Mouse (Mus musculus) small intestine, adult 2 months (tissue): ENCODE measurements around the gene Shisal2b. TPM values are rescaled to one million over a fixed set of nuclear protein-coding genes. Genes with fewer than 3 reads are reported as not detected.

Experiments
- H3K27ac ChIP-seq: fragments of 200-500 bp; 2 replicates; pipeline ENCODE4 v1.5.1; 2012; ENCODE audit warnings: low read depth, low read length, control low read depth, inconsistent platforms; ENCODE audit not compliant: insufficient read depth
- H3K27me3 ChIP-seq: fragments of 200-500 bp; 2 replicates; pipeline ENCODE4 v1.6.1; 2012; ENCODE audit warnings: mild to moderate bottlenecking, moderate library complexity, low read length, inconsistent platforms; ENCODE audit not compliant: control insufficient read depth, insufficient read depth
- H3K36me3 ChIP-seq: fragments of 200-500 bp; 2 replicates; pipeline ENCODE4 v1.6.1; 2012; ENCODE audit warnings: mild to moderate bottlenecking, low read length, control low read depth, inconsistent platforms; ENCODE audit not compliant: control insufficient read depth, insufficient read depth
- H3K4me1 ChIP-seq: fragments of 200-500 bp; 2 replicates; pipeline ENCODE4 v1.6.1; 2012; ENCODE audit warnings: low read length, inconsistent platforms, mixed read lengths; ENCODE audit not compliant: control insufficient read depth, insufficient read depth, insufficient read length
- H3K4me3 ChIP-seq: fragments of 200-500 bp; 2 replicates; pipeline ENCODE4 v1.5.1; 2012; ENCODE audit warnings: low read depth, mild to moderate bottlenecking, control low read depth, inconsistent platforms, low read length, moderate library complexity
- CTCF ChIP-seq: fragments of 200-500 bp; IDR thresholded peaks from 2 replicates; pipeline ENCODE4 v1.5.1; 2012; ENCODE audit warnings: low read depth, mild to moderate bottlenecking, control low read depth, inconsistent platforms, low read length, moderate library complexity, mixed read lengths; ENCODE audit not compliant: insufficient replicate concordance, insufficient read length; ENCODE audit errors: extremely low read depth
- POLR2A ChIP-seq: fragments of 200-500 bp; IDR thresholded peaks from 2 replicates; pipeline ENCODE4 v1.6.1; 2012; ENCODE audit warnings: low read depth, mild to moderate bottlenecking, control low read depth, inconsistent platforms, low read length, moderate library complexity
- WGBS: fragments of 180-500 bp; shearing (Covaris S2); methylation state at CpG from one replicate; pipeline ENCODE4 v1.1.7; 2018; 5-methylcytosine and 5-hydroxymethylcytosine counted together
- polyA plus RNA-seq: library from polyadenylated mRNA; depleted of rRNA; stranded (reverse); fragments of >200 nt; gene quantifications from 2 replicates; pipeline ENCODE4 v1.2.3, GENCODE M21; 2012

Gene Shisal2b
- polyA plus RNA-seq, 1 experiment, result 0.28 TPM

GRCm38 (mm10) chr13:104837628-104838027 is 26.1 kb downstream of the Shisal2b start:
- H3K4me3 ChIP-seq, result no peak overlapping the region
- H3K27ac ChIP-seq, result no peak overlapping the region
- peaks cover 37% of the 10 kb centered on the region for H3K36me3 ChIP-seq
- H3K27me3 ChIP-seq, result no peaks in the 10 kb centered on the region
- 77% methylated on average over 7 of the region's 7 CpGs for WGBS
- TF ChIP-seq POLR2A, result no peak
- TF ChIP-seq CTCF, result no peak
- H3K4me1 ChIP-seq, result no peaks in the 10 kb centered on the region

- no peak overlapping the region for H3K27ac ChIP-seq
- H3K27me3 ChIP-seq, result no peaks in the 10 kb centered on the region
- TF ChIP-seq POLR2A (no peak), CTCF (no peak)
- 94% methylated on average over 13 of the region's 13 CpGs for WGBS
- H3K36me3 ChIP-seq, result peaks cover 50% of the 10 kb centered on the region
- H3K4me3 ChIP-seq, result no peak overlapping the region
- H3K4me1 ChIP-seq, result no peaks in the 10 kb centered on the region
Observed at GRCm38 (mm10) chr13:104832811-104833210, 30.9 kb downstream of the Shisal2b start.

DNA sequence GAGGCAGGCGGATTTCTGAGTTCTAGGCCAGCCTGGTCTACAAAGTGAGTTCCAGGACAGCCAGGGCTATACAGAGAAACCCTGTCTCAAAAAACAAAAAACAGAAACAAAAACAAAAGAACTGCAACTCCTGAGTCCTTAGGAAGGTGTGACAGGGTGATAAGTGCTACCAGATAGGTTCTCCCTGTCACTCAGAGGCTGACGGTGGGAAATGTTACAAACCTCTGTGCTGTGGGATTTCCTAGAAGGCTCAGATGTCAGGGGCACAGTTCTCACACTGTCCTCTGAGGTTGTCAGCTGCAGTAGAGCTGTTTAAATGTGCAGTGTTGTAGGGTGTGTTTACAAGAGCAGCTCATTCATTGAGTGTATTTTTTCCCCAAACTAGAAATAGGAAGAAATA is 38.2 kb downstream of the Shisal2b start:
- peaks cover 23% of the 10 kb centered on the region for H3K36me3 ChIP-seq
- no peaks in the 10 kb centered on the region; the same call in 1 of the 2 replicates for H3K4me1 ChIP-seq
- no peak overlapping the region for H3K27ac ChIP-seq
- 85% methylated on average over 2 of the region's 2 CpGs for WGBS
- H3K4me3 ChIP-seq, result no peak overlapping the region
- no peaks in the 10 kb centered on the region for H3K27me3 ChIP-seq
- no peak for TF ChIP-seq POLR2A
- TF ChIP-seq CTCF, result no peak

- Histone ChIP-seq H3K4me1 (no peaks in the 10 kb centered on the region; the same call in 1 of the 2 replicates), H3K27ac (no peak overlapping the region), H3K36me3 (peaks cover 5% of the 10 kb centered on the region), H3K27me3 (no peaks in the 10 kb centered on the region), H3K4me3 (no peak overlapping the region)
- WGBS, result 60% methylated on average over 8 of the region's 8 CpGs
- TF ChIP-seq POLR2A (no peak), CTCF (no peak)
Observed at GRCm38 (mm10) chr13:104822411-104822838, 41.3 kb downstream of the Shisal2b start.

- Histone ChIP-seq H3K27me3 (no peaks in the 10 kb centered on the region), H3K4me3 (no peak overlapping the region), H3K36me3 (peaks cover under 1% of the 10 kb centered on the region; the same call in 1 of the 2 replicates), H3K27ac (no peak overlapping the region), H3K4me1 (no peaks in the 10 kb centered on the region; the same call in 1 of the 2 replicates)
- WGBS, result 95% methylated on average over 1 of the region's 1 CpGs
- TF ChIP-seq POLR2A (no peak), CTCF (no peak)
Observed at GRCm38 (mm10) chr13:104821908-104822307, 41.8 kb downstream of the Shisal2b start.

DNA sequence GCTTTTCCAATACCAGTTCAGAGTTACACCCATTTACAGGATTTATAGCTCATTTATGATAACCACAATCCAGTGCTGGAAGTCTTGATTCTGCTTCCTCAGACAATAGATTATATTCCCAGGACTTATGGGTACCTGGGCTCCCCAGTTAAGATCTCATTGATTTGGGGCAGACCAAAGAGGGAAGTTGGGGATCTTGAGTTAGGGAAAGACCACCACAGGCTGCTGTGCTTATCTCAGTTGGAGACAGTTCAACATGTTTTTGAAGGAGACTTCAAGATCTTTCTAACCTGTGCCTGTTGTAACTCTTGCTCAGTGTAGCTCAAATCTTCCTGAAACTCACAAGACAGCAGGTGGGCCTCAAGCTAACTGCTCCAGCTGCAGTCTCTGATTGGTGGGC is 42.5 kb downstream of the Shisal2b start:
- no peaks in the 10 kb centered on the region for H3K36me3 ChIP-seq
- no peaks in the 10 kb centered on the region; the same call in 1 of the 2 replicates for H3K4me1 ChIP-seq
- H3K27ac ChIP-seq, result no peak overlapping the region
- H3K27me3 ChIP-seq, result no peaks in the 10 kb centered on the region
- H3K4me3 ChIP-seq, result no peak overlapping the region
- no peak for TF ChIP-seq POLR2A

DNA sequence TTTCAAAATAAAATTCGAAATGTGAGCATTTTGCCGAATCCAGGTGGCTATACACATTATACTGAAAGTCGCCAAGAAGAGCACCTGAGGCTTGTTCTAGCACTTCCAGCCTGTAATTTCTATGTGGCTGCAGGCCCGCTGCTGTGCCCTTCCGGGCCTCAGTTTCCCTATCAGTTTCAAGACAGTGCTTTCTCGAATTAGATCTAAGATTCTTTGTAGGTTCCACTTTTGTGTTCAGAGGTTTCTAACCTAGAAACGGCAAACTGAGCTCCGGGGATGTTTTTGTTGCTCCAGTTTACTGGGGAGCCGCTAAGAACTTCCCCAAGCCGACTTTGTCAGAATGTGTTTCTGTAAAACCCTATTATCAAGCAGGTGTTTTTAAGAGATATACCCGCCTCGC is 46.0 kb downstream of the Shisal2b start:
- Histone ChIP-seq H3K4me1 (no peaks in the 10 kb centered on the region; the same call in 1 of the 2 replicates), H3K27ac (peak overlapping the region; percentile 78), H3K4me3 (peak overlapping the region; percentile 41), H3K36me3 (no peaks in the 10 kb centered on the region), H3K27me3 (no peaks in the 10 kb centered on the region)
- WGBS, result 10% methylated on average over 12 of the region's 12 CpGs
- no peak for TF ChIP-seq POLR2A
- no peak for TF ChIP-seq CTCF
